Comparison of ENCODE assay signal across 9 mouse cellular contexts in genomic region chr19:8722021-8722420, GRCm38 (mm10). TPM values are rescaled to one million over a fixed set of nuclear protein-coding genes. Genes with fewer than 3 reads are reported as not detected.
DNase-seq lines count a peak whose midpoint lies in the region; ATAC-seq and TF ChIP-seq lines count a peak whose summit lies in the region.
"Had no signal": no experiment of that assay in that cellular context is flagged by ENCODE, and none has a peak within 500 bp of the region (broad histone marks: within the 10 kb centered on the region; RNA-seq: fewer than 3 reads in every experiment).

No protein-coding gene starts in this region.

- no peak for ATAC-seq in heart, embryonic 14.5 days (ENCODE audit: insufficient number of reproducible peaks, insufficient read depth, low FRiP score, low read depth)
- ATAC-seq in hindbrain, postnatal 0 days: no peak
- ATAC-seq in midbrain, embryonic 14.5 days (ENCODE audit: low FRiP score, low TSS enrichment): no peak

- no peaks in the 10 kb centered on the region for H3K27me3 ChIP-seq in heart, embryonic 14.5 days (ENCODE audit: control insufficient read depth, insufficient read depth, low read length)
- H3K27me3 ChIP-seq in hindbrain, postnatal 0 days (ENCODE audit: insufficient read depth, low read length): no peaks in the 10 kb centered on the region
- H3K27me3 ChIP-seq in midbrain, embryonic 14.5 days (ENCODE audit: control insufficient read depth, insufficient read depth, low read length): no peaks in the 10 kb centered on the region

- no peak for TF ChIP-seq CTCF in bone marrow, adult 2 months (IDR thresholded peaks at IDR 0.05; ENCODE audit: control insufficient read depth, insufficient read depth, low read length)
- TF ChIP-seq CTCF in hindbrain, postnatal 0 days (IDR thresholded peaks at IDR 0.05; ENCODE audit: low read depth): no peak
- TF ChIP-seq CTCF in lung, adult 2 months (IDR thresholded peaks at IDR 0.05; ENCODE audit: insufficient read depth, low read length): no peak

- WGBS in heart, embryonic 14.5 days: 66% methylated on average over 4 of the region's 4 CpGs
- WGBS in bone marrow, adult 2 months: 43% methylated on average over 4 of the region's 4 CpGs
- 57% methylated on average over 4 of the region's 4 CpGs for WGBS in hindbrain, postnatal 0 days
- WGBS in midbrain, embryonic 14.5 days: 62% methylated on average over 4 of the region's 4 CpGs
- 51% methylated on average over 4 of the region's 4 CpGs for WGBS in lung, adult 2 months

- peak overlapping the region in 1 of 2 experiments; percentile 73; a peak in 2 of 4 replicates for H3K4me3 ChIP-seq in heart, embryonic 14.5 days (ENCODE audit: control insufficient read depth in 1 of 2, insufficient read depth in 1 of 2, low read depth in 1 of 2, low read length in 2 of 2)
- H3K4me3 ChIP-seq in bone marrow, adult 2 months (replicated peaks; ENCODE audit: control insufficient read depth, low read depth, low read length): peak overlapping the region; percentile 46
- peak overlapping the region; percentile 71 for H3K4me3 ChIP-seq in hindbrain, postnatal 0 days (ENCODE audit: low read length)
- H3K4me3 ChIP-seq in midbrain, embryonic 14.5 days (replicated peaks; ENCODE audit: low read depth, low read length): peak overlapping the region; percentile 56
- H3K4me3 ChIP-seq in lung, adult 2 months (replicated peaks; ENCODE audit: extremely low read depth, low read depth, low read length): no peak overlapping the region

- no peak for DNase-seq in heart, adult 11 months
- DNase-seq in hindbrain, postnatal 0 days (ENCODE audit: low spot score): no peak
- DNase-seq in midbrain, embryonic 14.5 days: no peak
- DNase-seq in thymus, postnatal 0 days (ENCODE audit: low spot score): no peak
- DNase-seq in thymus, adult 18-20 months: no peak
- DNase-seq in lung, adult 2 months: no peak
- DNase-seq: left cerebral cortex, postnatal 4 days had no signal

- no peaks in the 10 kb centered on the region for H3K9me3 ChIP-seq in heart, embryonic 14.5 days (ENCODE audit: control insufficient read depth, low read length)
- no peaks in the 10 kb centered on the region for H3K9me3 ChIP-seq in hindbrain, postnatal 0 days (ENCODE audit: low read length)
- H3K9me3 ChIP-seq in midbrain, embryonic 14.5 days (ENCODE audit: control insufficient read depth, low read length): no peaks in the 10 kb centered on the region

- TF ChIP-seq POLR2A in bone marrow, adult 2 months (IDR thresholded peaks at IDR 0.05; ENCODE audit: borderline replicate concordance, control insufficient read depth, low read depth, low read length): no peak
- TF ChIP-seq POLR2A in lung, adult 2 months (IDR thresholded peaks at IDR 0.05; ENCODE audit: borderline replicate concordance, extremely low read depth, low read depth, low read length): no peak

- peak overlapping the region; percentile 88 for H3K4me2 ChIP-seq in heart, embryonic 14.5 days (ENCODE audit: low read length)
- peak overlapping the region; percentile 73 for H3K4me2 ChIP-seq in hindbrain, postnatal 0 days (ENCODE audit: low read depth, low read length)
- H3K4me2 ChIP-seq in midbrain, embryonic 14.5 days (ENCODE audit: low read length): peak overlapping the region; percentile 84

- H3K27ac ChIP-seq in heart, embryonic 14.5 days (replicated peaks in 1 of 2; ENCODE audit: control insufficient read depth in 1 of 2, insufficient read depth in 1 of 2, low read depth in 2 of 2, low read length in 2 of 2): peak overlapping the region in 1 of 2 experiments; percentile 95; a peak in 2 of 4 replicates
- H3K27ac ChIP-seq in bone marrow, adult 2 months (ENCODE audit: control insufficient read depth, insufficient read depth, low read depth, low read length, poor library complexity): peak overlapping the region; percentile 17; the same call in 1 of the 2 replicates
- peak overlapping the region; percentile 98; the same call in 1 of the 2 replicates for H3K27ac ChIP-seq in hindbrain, postnatal 0 days
- peak overlapping the region; percentile 95; the same call in 1 of the 2 replicates for H3K27ac ChIP-seq in midbrain, embryonic 14.5 days (replicated peaks; ENCODE audit: low read depth, low read length)

- peak overlapping the region; percentile 87 for H3K9ac ChIP-seq in heart, embryonic 14.5 days (ENCODE audit: low read length)
- peak overlapping the region; percentile 88 for H3K9ac ChIP-seq in hindbrain, postnatal 0 days (replicated peaks; ENCODE audit: low read length)
- H3K9ac ChIP-seq in midbrain, embryonic 14.5 days (replicated peaks; ENCODE audit: low read length): peak overlapping the region; percentile 92

- peaks cover 2 to 29% of the 10 kb centered on the region in 2 experiments; a peak in 3 of 4 replicates for H3K4me1 ChIP-seq in heart, embryonic 14.5 days (ENCODE audit: control insufficient read depth in 2 of 2, insufficient read depth in 2 of 2, low read length in 2 of 2)
- peaks cover 1% of the 10 kb centered on the region; the same call in 1 of the 2 replicates for H3K4me1 ChIP-seq in bone marrow, adult 2 months (ENCODE audit: control insufficient read depth, insufficient read depth, low read length)
- H3K4me1 ChIP-seq in hindbrain, postnatal 0 days (ENCODE audit: insufficient read depth, low read length): peaks cover 14% of the 10 kb centered on the region; the same call in 1 of the 2 replicates
- H3K4me1 ChIP-seq in midbrain, embryonic 14.5 days (ENCODE audit: control insufficient read depth, insufficient read depth, low read length): peaks cover 33% of the 10 kb centered on the region
- H3K4me1 ChIP-seq in lung, adult 2 months (ENCODE audit: control insufficient read depth, insufficient read depth, low read length): no peaks in the 10 kb centered on the region; the same call in none of the 2 replicates

- peaks cover 29% of the 10 kb centered on the region for H3K36me3 ChIP-seq in heart, embryonic 14.5 days (ENCODE audit: control insufficient read depth, insufficient read depth, low read length)
- peaks cover 22% of the 10 kb centered on the region for H3K36me3 ChIP-seq in hindbrain, postnatal 0 days (ENCODE audit: insufficient read depth, low read length)
- peaks cover 27% of the 10 kb centered on the region for H3K36me3 ChIP-seq in midbrain, embryonic 14.5 days (ENCODE audit: control insufficient read depth, insufficient read depth, low read length)

RNA-seq across cellular contexts. Expression of gene Slc3a2, which starts 1.1 kb away (rescaled TPM):
- 62.2 and 65.7 TPM in 2 replicates for polyA plus RNA-seq in heart, embryonic 14.5 days (2014; fragmentation: Nextera tagmentation; extraction: Ambion mirVana)
- 58.4 and 65.7 TPM in 2 replicates for polyA plus RNA-seq in bone marrow, adult 2 months (2011; ENCODE audit: insufficient read depth, insufficient read length, low replicate concordance, missing spikeins)
- total RNA-seq in hindbrain, postnatal 0 days (2014; rRNA removed): 154 and 155 TPM in 2 replicates
- polyA plus RNA-seq in hindbrain, postnatal 0 days (2015; fragmentation: Nextera tagmentation; extraction: Ambion mirVana): 235 and 250 TPM in 2 replicates
- 157 TPM in 2 replicates for polyA plus RNA-seq in midbrain, embryonic 14.5 days (2014; fragmentation: Nextera tagmentation; extraction: Ambion mirVana)
- 122 and 131 TPM in 2 replicates for polyA plus RNA-seq in thymus, postnatal 0 days (2015; fragmentation: Nextera tagmentation; extraction: Ambion mirVana)
- 263 and 265 TPM in 2 replicates for polyA plus RNA-seq in lung, adult 2 months (2012; rRNA removed)

RNA-seq across cellular contexts. Expression of gene Wdr74, which starts 13.6 kb away (rescaled TPM):
- 49.7 and 50.5 TPM in 2 replicates for polyA plus RNA-seq in heart, embryonic 14.5 days (2014; fragmentation: Nextera tagmentation; extraction: Ambion mirVana)
- 40.8 and 121 TPM in 2 replicates for polyA plus RNA-seq in bone marrow, adult 2 months (2011; ENCODE audit: insufficient read depth, insufficient read length, low replicate concordance, missing spikeins)
- 46.7 and 49.7 TPM in 2 replicates for total RNA-seq in hindbrain, postnatal 0 days (2014; rRNA removed)
- polyA plus RNA-seq in hindbrain, postnatal 0 days (2015; fragmentation: Nextera tagmentation; extraction: Ambion mirVana): 78.7 and 79.2 TPM in 2 replicates
- 89.1 and 95.7 TPM in 2 replicates for polyA plus RNA-seq in midbrain, embryonic 14.5 days (2014; fragmentation: Nextera tagmentation; extraction: Ambion mirVana)
- polyA plus RNA-seq in thymus, postnatal 0 days (2015; fragmentation: Nextera tagmentation; extraction: Ambion mirVana): 101 and 103 TPM in 2 replicates
- polyA plus RNA-seq in lung, adult 2 months (2012; rRNA removed): 19.5 and 21.3 TPM in 2 replicates

RNA-seq across cellular contexts. Expression of gene 1700092M07Rik, which starts 18.5 kb away (rescaled TPM):
- polyA plus RNA-seq in heart, embryonic 14.5 days (2014; fragmentation: Nextera tagmentation; extraction: Ambion mirVana): 1.2 TPM in 1 of 2 replicates, not detected in the other
- polyA plus RNA-seq in bone marrow, adult 2 months (2011; ENCODE audit: insufficient read depth, insufficient read length, low replicate concordance, missing spikeins): 3.4 and 3.7 TPM in 2 replicates
- not detected in 2 replicates for total RNA-seq in hindbrain, postnatal 0 days (2014; rRNA removed)
- 0.66 and 0.85 TPM in 2 replicates for polyA plus RNA-seq in hindbrain, postnatal 0 days (2015; fragmentation: Nextera tagmentation; extraction: Ambion mirVana)
- 0.97 and 1.1 TPM in 2 replicates for polyA plus RNA-seq in midbrain, embryonic 14.5 days (2014; fragmentation: Nextera tagmentation; extraction: Ambion mirVana)
- 0.79 and 0.84 TPM in 2 replicates for polyA plus RNA-seq in thymus, postnatal 0 days (2015; fragmentation: Nextera tagmentation; extraction: Ambion mirVana)
- not detected in 2 replicates for polyA plus RNA-seq in lung, adult 2 months (2012; rRNA removed)

RNA-seq across cellular contexts. Expression of gene Stx5a, which starts 19.2 kb away (rescaled TPM):
- polyA plus RNA-seq in heart, embryonic 14.5 days (2014; fragmentation: Nextera tagmentation; extraction: Ambion mirVana): 81.4 and 83.5 TPM in 2 replicates
- 62.1 and 83.9 TPM in 2 replicates for polyA plus RNA-seq in bone marrow, adult 2 months (2011; ENCODE audit: insufficient read depth, insufficient read length, low replicate concordance, missing spikeins)
- total RNA-seq in hindbrain, postnatal 0 days (2014; rRNA removed): 84.4 and 110 TPM in 2 replicates
- 95.3 and 104 TPM in 2 replicates for polyA plus RNA-seq in hindbrain, postnatal 0 days (2015; fragmentation: Nextera tagmentation; extraction: Ambion mirVana)
- 102 and 110 TPM in 2 replicates for polyA plus RNA-seq in midbrain, embryonic 14.5 days (2014; fragmentation: Nextera tagmentation; extraction: Ambion mirVana)
- 108 and 114 TPM in 2 replicates for polyA plus RNA-seq in thymus, postnatal 0 days (2015; fragmentation: Nextera tagmentation; extraction: Ambion mirVana)
- 79.0 and 88.0 TPM in 2 replicates for polyA plus RNA-seq in lung, adult 2 months (2012; rRNA removed)

RNA-seq across cellular contexts. Expression of gene Nxf1, which starts 34.9 kb away (rescaled TPM):
- polyA plus RNA-seq in heart, embryonic 14.5 days (2014; fragmentation: Nextera tagmentation; extraction: Ambion mirVana): 101 and 105 TPM in 2 replicates
- 488 and 589 TPM in 2 replicates for polyA plus RNA-seq in bone marrow, adult 2 months (2011; ENCODE audit: insufficient read depth, insufficient read length, low replicate concordance, missing spikeins)
- 47.7 and 51.3 TPM in 2 replicates for total RNA-seq in hindbrain, postnatal 0 days (2014; rRNA removed)
- 88.3 and 89.5 TPM in 2 replicates for polyA plus RNA-seq in hindbrain, postnatal 0 days (2015; fragmentation: Nextera tagmentation; extraction: Ambion mirVana)
- 146 and 171 TPM in 2 replicates for polyA plus RNA-seq in midbrain, embryonic 14.5 days (2014; fragmentation: Nextera tagmentation; extraction: Ambion mirVana)
- polyA plus RNA-seq in thymus, postnatal 0 days (2015; fragmentation: Nextera tagmentation; extraction: Ambion mirVana): 182 and 200 TPM in 2 replicates
- 61.4 and 85.3 TPM in 2 replicates for polyA plus RNA-seq in lung, adult 2 months (2012; rRNA removed)
